Mouse (Mus musculus): ENCODE measurements around the gene Rph3al. TPM values are rescaled to one million over a fixed set of nuclear protein-coding genes. Genes with fewer than 3 reads are reported as not detected.

Rph3al gene
- polyA plus RNA-seq, 1 experiment = 3.8 TPM

DNA sequence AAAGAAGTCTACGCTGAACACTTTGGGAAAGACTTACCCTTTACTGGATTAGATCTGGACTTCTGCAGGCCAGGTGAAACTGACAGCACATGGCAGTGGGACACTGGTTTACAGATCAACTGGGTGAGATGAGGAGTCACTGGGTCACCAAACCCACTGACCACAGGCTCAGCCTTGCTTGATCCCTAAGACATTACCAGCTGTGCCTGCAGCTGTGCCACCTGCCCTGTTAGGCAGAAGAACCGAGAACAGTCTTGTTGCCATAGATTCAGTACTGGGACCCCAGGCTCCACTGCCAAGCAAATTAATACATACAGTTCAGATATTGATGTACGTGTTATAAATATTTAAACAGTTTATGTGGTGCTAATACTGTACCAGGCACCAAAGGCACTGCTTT, 50.9 kb downstream of the Rph3al start:
- no peak overlapping the region for H3K4me3 ChIP-seq (ENCODE audit: extremely low read depth, insufficient read depth, insufficient read length)
- no peaks in the 10 kb centered on the region for H3K27me3 ChIP-seq (ENCODE audit: control insufficient read depth, insufficient read depth, low read length)
- no peak for DNase-seq (ENCODE audit: low read depth in 1 of 2, low spot score in 2 of 2)
- H3K27ac ChIP-seq (ENCODE audit: insufficient read depth, low read length) = no peak overlapping the region
- WGBS = 94% methylated on average over 3 of the region's 3 CpGs
- no peaks in the 10 kb centered on the region for H3K4me1 ChIP-seq (ENCODE audit: control insufficient read depth, insufficient read depth, insufficient read length)
- no peaks in the 10 kb centered on the region for H3K36me3 ChIP-seq (ENCODE audit: control insufficient read depth, insufficient read depth, low read length)
- no peak for TF ChIP-seq CTCF (IDR thresholded peaks at IDR 0.05; ENCODE audit: extremely low read depth, insufficient read depth, insufficient read length, insufficient replicate concordance)
- TF ChIP-seq POLR2A (IDR thresholded peaks at IDR 0.05; ENCODE audit: low read depth, low read length) = no peak

DNA sequence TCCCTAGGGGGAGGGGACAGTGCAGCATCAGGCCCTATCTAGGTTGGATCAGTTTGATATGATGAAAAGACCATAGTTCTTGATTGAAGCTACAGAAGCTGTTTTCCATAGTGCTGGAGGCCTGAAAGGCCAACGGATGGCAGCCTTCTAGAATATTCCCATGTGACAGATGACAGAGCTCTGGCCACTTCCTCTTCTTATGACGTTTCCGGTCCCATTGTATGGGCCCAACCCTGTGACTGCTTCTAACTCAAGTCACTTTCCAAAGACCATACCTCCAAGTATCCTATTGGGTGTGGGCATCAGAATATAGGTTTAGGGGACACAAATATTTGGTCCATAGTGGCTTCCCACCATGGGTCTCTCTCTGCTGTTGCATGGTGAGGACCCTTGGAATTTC, 57.0 kb downstream of the Rph3al start:
- Histone ChIP-seq H3K27ac (ENCODE audit: insufficient read depth, low read length) (no peak overlapping the region), H3K27me3 (ENCODE audit: control insufficient read depth, insufficient read depth, low read length) (no peaks in the 10 kb centered on the region), H3K4me1 (ENCODE audit: control insufficient read depth, insufficient read depth, insufficient read length) (no peaks in the 10 kb centered on the region), H3K4me3 (ENCODE audit: extremely low read depth, insufficient read depth, insufficient read length) (no peak overlapping the region), H3K36me3 (ENCODE audit: control insufficient read depth, insufficient read depth, low read length) (no peaks in the 10 kb centered on the region)
- TF ChIP-seq CTCF (IDR thresholded peaks at IDR 0.05; ENCODE audit: extremely low read depth, insufficient read depth, insufficient read length, insufficient replicate concordance) (no peak), POLR2A (IDR thresholded peaks at IDR 0.05; ENCODE audit: low read depth, low read length) (no peak)
- no peak for DNase-seq (ENCODE audit: low read depth in 1 of 2, low spot score in 2 of 2)
- 33% methylated on average over 3 of the region's 3 CpGs for WGBS

GRCm38 (mm10) chr11:75880064-75880463, 58.2 kb downstream of the Rph3al start:
- Histone ChIP-seq H3K4me3 (ENCODE audit: extremely low read depth, insufficient read depth, insufficient read length) (no peak overlapping the region), H3K27me3 (ENCODE audit: control insufficient read depth, insufficient read depth, low read length) (no peaks in the 10 kb centered on the region), H3K27ac (ENCODE audit: insufficient read depth, low read length) (no peak overlapping the region), H3K36me3 (ENCODE audit: control insufficient read depth, insufficient read depth, low read length) (no peaks in the 10 kb centered on the region), H3K4me1 (ENCODE audit: control insufficient read depth, insufficient read depth, insufficient read length) (no peaks in the 10 kb centered on the region)
- 67% methylated on average over 8 of the region's 8 CpGs for WGBS
- no peak for TF ChIP-seq CTCF (IDR thresholded peaks at IDR 0.05; ENCODE audit: extremely low read depth, insufficient read depth, insufficient read length, insufficient replicate concordance)
- no peak for TF ChIP-seq POLR2A (IDR thresholded peaks at IDR 0.05; ENCODE audit: low read depth, low read length)
- no peak for DNase-seq (ENCODE audit: low read depth in 1 of 2, low spot score in 2 of 2)

GRCm38 (mm10) chr11:75878460-75878859, 59.8 kb downstream of the Rph3al start:
- no peak overlapping the region for H3K4me3 ChIP-seq (ENCODE audit: extremely low read depth, insufficient read depth, insufficient read length)
- no peaks in the 10 kb centered on the region for H3K4me1 ChIP-seq (ENCODE audit: control insufficient read depth, insufficient read depth, insufficient read length)
- TF ChIP-seq POLR2A (IDR thresholded peaks at IDR 0.05; ENCODE audit: low read depth, low read length) = no peak
- TF ChIP-seq CTCF (IDR thresholded peaks at IDR 0.05; ENCODE audit: extremely low read depth, insufficient read depth, insufficient read length, insufficient replicate concordance) = no peak
- H3K36me3 ChIP-seq (ENCODE audit: control insufficient read depth, insufficient read depth, low read length) = 0 out of 2 replicates have a peak, but pooled peaks cover 1% of the 10 kb centered on the region
- no peaks in the 10 kb centered on the region for H3K27me3 ChIP-seq (ENCODE audit: control insufficient read depth, insufficient read depth, low read length)
- WGBS = 85% methylated on average over 8 of the region's 8 CpGs
- no peak for DNase-seq (ENCODE audit: low read depth in 1 of 2, low spot score in 2 of 2)
- no peak overlapping the region for H3K27ac ChIP-seq (ENCODE audit: insufficient read depth, low read length)

GRCm38 (mm10) chr11:75876043-75876780, 62.0 kb downstream of the Rph3al start:
- no peak for DNase-seq (ENCODE audit: low read depth in 1 of 2, low spot score in 2 of 2)
- no peak overlapping the region for H3K4me3 ChIP-seq (ENCODE audit: extremely low read depth, insufficient read depth, insufficient read length)
- H3K4me1 ChIP-seq (ENCODE audit: control insufficient read depth, insufficient read depth, insufficient read length) = no peaks in the 10 kb centered on the region
- H3K36me3 ChIP-seq (ENCODE audit: control insufficient read depth, insufficient read depth, low read length) = 0 out of 2 replicates have a peak, but pooled peaks cover 1% of the 10 kb centered on the region
- H3K27me3 ChIP-seq (ENCODE audit: control insufficient read depth, insufficient read depth, low read length) = no peaks in the 10 kb centered on the region
- 38% methylated on average over 15 of the region's 15 CpGs for WGBS
- H3K27ac ChIP-seq (ENCODE audit: insufficient read depth, low read length) = no peak overlapping the region
- TF ChIP-seq POLR2A (IDR thresholded peaks at IDR 0.05; ENCODE audit: low read depth, low read length) = no peak
- no peak for TF ChIP-seq CTCF (IDR thresholded peaks at IDR 0.05; ENCODE audit: extremely low read depth, insufficient read depth, insufficient read length, insufficient replicate concordance)

DNA sequence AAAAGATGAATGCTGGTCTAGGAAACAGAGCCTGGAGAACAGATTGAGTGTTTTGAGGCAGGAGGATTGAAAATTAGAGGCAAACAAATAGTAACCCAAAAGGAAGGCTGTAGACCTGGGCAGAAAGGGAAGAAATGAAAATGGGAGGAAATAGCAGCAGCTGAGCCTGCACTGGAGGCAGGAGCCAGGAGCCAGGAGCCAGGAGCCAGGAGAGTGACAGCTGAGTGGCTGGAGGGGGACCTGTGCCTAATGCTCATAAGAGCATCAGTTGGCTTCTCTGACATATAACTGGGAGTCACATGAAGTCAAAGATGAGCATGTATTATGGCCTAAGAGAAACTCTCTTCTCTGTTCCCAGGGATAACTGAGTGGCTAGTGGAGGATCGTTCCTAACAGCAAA, 66.5 kb downstream of the Rph3al start:
- TF ChIP-seq POLR2A (IDR thresholded peaks at IDR 0.05; ENCODE audit: low read depth, low read length) (no peak), CTCF (IDR thresholded peaks at IDR 0.05; ENCODE audit: extremely low read depth, insufficient read depth, insufficient read length, insufficient replicate concordance) (no peak)
- no peak for DNase-seq (ENCODE audit: low read depth in 1 of 2, low spot score in 2 of 2)
- Histone ChIP-seq H3K27me3 (ENCODE audit: control insufficient read depth, insufficient read depth, low read length) (no peaks in the 10 kb centered on the region), H3K4me1 (ENCODE audit: control insufficient read depth, insufficient read depth, insufficient read length) (no peaks in the 10 kb centered on the region), H3K4me3 (ENCODE audit: extremely low read depth, insufficient read depth, insufficient read length) (no peak overlapping the region), H3K36me3 (ENCODE audit: control insufficient read depth, insufficient read depth, low read length) (0 out of 2 replicates have a peak, but pooled peaks cover 1% of the 10 kb centered on the region), H3K27ac (ENCODE audit: insufficient read depth, low read length) (no peak overlapping the region)
- 97% methylated on average over 1 of the region's 1 CpGs for WGBS

DNA sequence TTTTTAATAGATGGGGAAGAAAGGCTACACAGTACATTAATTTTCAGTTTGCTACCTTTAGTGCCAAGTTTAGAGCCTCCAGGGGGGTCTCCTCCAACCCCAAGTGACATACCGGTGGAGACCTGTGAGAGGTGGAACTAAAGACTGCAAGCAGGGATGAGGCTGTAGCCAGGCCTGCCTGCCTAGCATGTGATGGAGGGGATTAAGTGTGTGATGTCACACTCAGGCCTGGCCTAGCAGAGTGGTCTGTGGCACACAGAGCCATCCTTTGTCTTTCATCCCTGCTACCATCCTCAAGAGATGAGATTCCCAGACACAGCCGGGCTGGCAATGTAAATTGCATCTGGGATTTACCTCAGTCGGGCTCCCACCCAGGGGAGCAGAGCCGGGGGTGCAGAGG, 67.3 kb downstream of the Rph3al start:
- WGBS = 90% methylated on average over 4 of the region's 4 CpGs

More for the DNA sequence above, 67.3 kb downstream of the Rph3al start:
- no peak overlapping the region for H3K4me3 ChIP-seq (ENCODE audit: extremely low read depth, insufficient read depth, insufficient read length)
- no peak for DNase-seq (ENCODE audit: low read depth in 1 of 2, low spot score in 2 of 2)
- no peaks in the 10 kb centered on the region for H3K4me1 ChIP-seq (ENCODE audit: control insufficient read depth, insufficient read depth, insufficient read length)
- no peak for TF ChIP-seq CTCF (IDR thresholded peaks at IDR 0.05; ENCODE audit: extremely low read depth, insufficient read depth, insufficient read length, insufficient replicate concordance)
- no peak for TF ChIP-seq POLR2A (IDR thresholded peaks at IDR 0.05; ENCODE audit: low read depth, low read length)
- no peaks in the 10 kb centered on the region for H3K27me3 ChIP-seq (ENCODE audit: control insufficient read depth, insufficient read depth, low read length)
- H3K27ac ChIP-seq (ENCODE audit: insufficient read depth, low read length) = no peak overlapping the region
- H3K36me3 ChIP-seq (ENCODE audit: control insufficient read depth, insufficient read depth, low read length) = 0 out of 2 replicates have a peak, but pooled peaks cover 1% of the 10 kb centered on the region
